Mouse (Mus musculus): Measurements from ENCODE around the gene Strn4.

- TF ChIP-seq EP300 (IDR thresholded peaks at IDR 0.05; ENCODE audit: insufficient read depth, low read depth, low read length), result no peak
- TF ChIP-seq POLR2A (IDR thresholded peaks at IDR 0.05; ENCODE audit: insufficient read depth, low read depth, low read length), result no peak
- peak; percentile 23; the same call in 1 of the 2 replicates for TF ChIP-seq CTCF (IDR thresholded peaks at IDR 0.05)
These were observed 910 bp downstream of the Strn4 start, which contains the start of gene Fkrp for GRCm38 (mm10) chr7:16816475-16817122.

Data from heart, adult 2 months (tissue).